Mouse (Mus musculus) liver, adult 2 months (tissue): ENCODE data around the gene Rbp2. TPM values are rescaled to one million over a fixed set of nuclear protein-coding genes. Genes with fewer than 3 reads are reported as not detected.

ENCODE experiments used
- DNase-seq: peaks from one replicate; pipeline ENCODE4 v3.0.0-alpha.2; 2011; ENCODE audit warnings: low read depth, low spot score; ENCODE audit errors: extremely low read depth
- H3K27ac ChIP-seq: fragments of 200-500 bp; replicated peaks from 2 replicates; pipeline ENCODE4 v1.5.1; 2012; ENCODE audit warnings: low read depth, mild to moderate bottlenecking, control low read depth, inconsistent platforms, low read length; ENCODE audit not compliant: insufficient read depth
- H3K27me3 ChIP-seq: fragments of 200-500 bp; 2 replicates; pipeline ENCODE4 v1.6.1; 2012; ENCODE audit warnings: mild to moderate bottlenecking, moderate library complexity, low read length, inconsistent platforms; ENCODE audit not compliant: control insufficient read depth, insufficient read depth
- H3K36me3 ChIP-seq: fragments of 200-500 bp; 2 replicates; pipeline ENCODE4 v1.6.1; 2012; ENCODE audit warnings: low read length, inconsistent platforms; ENCODE audit not compliant: control insufficient read depth, insufficient read depth
- H3K4me1 ChIP-seq: fragments of 200-500 bp; 2 replicates; pipeline ENCODE4 v1.6.1; 2011; ENCODE audit warnings: low read length; ENCODE audit not compliant: control insufficient read depth, insufficient read depth
- H3K4me3 ChIP-seq: fragments of 200-500 bp; 2 replicates; pipeline ENCODE4 v1.5.1; 2011; ENCODE audit warnings: low read depth, mild to moderate bottlenecking, control low read depth, low read length, moderate library complexity; ENCODE audit not compliant: insufficient read depth
- H3K79me2 ChIP-seq: fragments of 200-500 bp; 2 replicates; pipeline ENCODE4 v1.6.1; 2012; ENCODE audit warnings: inconsistent platforms, mild to moderate bottlenecking, low read length, moderate library complexity; ENCODE audit not compliant: control insufficient read depth, insufficient read depth
- H3K9ac ChIP-seq: fragments of 200-500 bp; 2 replicates; pipeline ENCODE4 v1.6.1; 2012; ENCODE audit warnings: low read depth, mild to moderate bottlenecking, control low read depth, inconsistent platforms, low read length
- CTCF ChIP-seq: fragments of 200-500 bp; IDR thresholded peaks from 2 replicates; pipeline ENCODE4 v1.5.1; 2011; ENCODE audit warnings: low read depth, low read length, control low read depth
- POLR2A ChIP-seq: fragments of 200-500 bp; IDR thresholded peaks from 2 replicates; pipeline ENCODE4 v1.6.1; 2011; ENCODE audit warnings: low read length, control low read depth; ENCODE audit not compliant: insufficient read depth; ENCODE audit errors: extremely low read depth
- WGBS: fragments of 180-500 bp; shearing (Covaris S2); methylation state at CpG from one replicate; pipeline ENCODE4 v1.1.7; 2018; 5-methylcytosine and 5-hydroxymethylcytosine counted together
- polyA plus RNA-seq: library from polyadenylated mRNA; depleted of rRNA; stranded (reverse); fragments of >200 nt; gene quantifications from 2 replicates; pipeline ENCODE4 v1.2.3, GENCODE M21; 2012
- total RNA-seq: library from RNA; depleted of rRNA; stranded (reverse); fragments of >200 nt; gene quantifications from 2 replicates; pipeline ENCODE4 v1.2.3, GENCODE M21; 2014

Rbp2 gene
- total and polyA plus RNA-seq, 2 experiments: not detected

GRCm38 (mm10) chr9:98498717-98499268 is 12.9 kb downstream of the Rbp2 start:
- 79% methylated on average over 17 of the region's 17 CpGs for WGBS
- H3K4me3 ChIP-seq: no peak overlapping the region
- H3K36me3 ChIP-seq: no peaks in the 10 kb centered on the region
- H3K27me3 ChIP-seq: no peaks in the 10 kb centered on the region
- H3K4me1 ChIP-seq: no peaks in the 10 kb centered on the region
- H3K79me2 ChIP-seq: no peaks in the 10 kb centered on the region
- no peak overlapping the region for H3K9ac ChIP-seq
- DNase-seq: no peak
- TF ChIP-seq CTCF (no peak), POLR2A (no peak)
- H3K27ac ChIP-seq: no peak overlapping the region

- WGBS: 90% methylated on average over 5 of the region's 5 CpGs
These were observed 13.7 kb downstream of the Rbp2 start for GRCm38 (mm10) chr9:98499601-98500000.

GRCm38 (mm10) chr9:98507480-98507879 is 21.6 kb downstream of the Rbp2 start:
- Histone ChIP-seq H3K27me3 (no peaks in the 10 kb centered on the region), H3K36me3 (no peaks in the 10 kb centered on the region), H3K27ac (no peak overlapping the region), H3K4me1 (no peaks in the 10 kb centered on the region), H3K79me2 (no peaks in the 10 kb centered on the region), H3K4me3 (no peak overlapping the region), H3K9ac (no peak overlapping the region)
- TF ChIP-seq CTCF (no peak), POLR2A (no peak)
- DNase-seq: no peak
- WGBS: 71% methylated on average over 6 of the region's 6 CpGs

More at GRCm38 (mm10) chr9:98499601-98500000, 13.7 kb downstream of the Rbp2 start:
- Histone ChIP-seq H3K27ac (no peak overlapping the region), H3K9ac (no peak overlapping the region), H3K27me3 (no peaks in the 10 kb centered on the region), H3K36me3 (no peaks in the 10 kb centered on the region), H3K4me3 (no peak overlapping the region), H3K4me1 (no peaks in the 10 kb centered on the region), H3K79me2 (no peaks in the 10 kb centered on the region)
- no peak for TF ChIP-seq CTCF
- TF ChIP-seq POLR2A: no peak
- DNase-seq: no peak

DNA sequence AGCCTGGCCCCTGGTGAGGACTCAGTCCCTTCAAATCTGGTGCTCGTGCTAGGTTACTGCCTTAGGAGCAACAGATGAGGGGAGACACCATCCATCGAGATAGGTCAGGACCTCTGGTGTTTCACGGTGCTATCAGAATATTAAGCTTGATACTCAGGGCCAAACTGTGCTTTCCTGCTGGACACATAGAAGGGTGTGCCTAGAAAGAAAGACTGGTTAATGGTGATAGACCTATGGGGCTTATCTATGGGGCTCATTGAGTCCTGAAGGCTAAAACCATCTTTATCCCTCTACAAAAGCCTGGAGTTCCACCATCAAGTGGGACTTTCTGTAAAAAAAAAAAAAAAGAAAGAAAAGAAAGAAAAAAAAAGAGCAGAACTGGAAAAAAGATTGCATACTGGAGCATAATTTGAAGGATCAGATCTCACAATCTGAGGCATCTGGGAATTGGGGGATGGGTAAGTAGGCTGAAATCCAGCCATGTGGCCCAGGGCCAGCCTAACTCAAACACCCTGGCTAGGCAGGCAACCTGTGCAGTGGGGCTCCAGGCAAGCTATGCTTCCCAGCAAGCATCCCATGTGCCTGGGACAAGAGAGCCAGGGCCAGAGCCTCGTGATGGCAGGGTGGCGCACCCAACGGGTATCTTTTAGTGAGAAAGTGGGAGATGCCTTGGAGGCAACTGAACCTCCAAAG is 24.6 kb downstream of the Rbp2 start:
- 88% methylated on average over 6 of the region's 6 CpGs for WGBS
- Histone ChIP-seq H3K9ac (no peak overlapping the region), H3K4me3 (no peak overlapping the region), H3K36me3 (no peaks in the 10 kb centered on the region), H3K27ac (no peak overlapping the region), H3K79me2 (no peaks in the 10 kb centered on the region), H3K4me1 (no peaks in the 10 kb centered on the region), H3K27me3 (no peaks in the 10 kb centered on the region)
- DNase-seq: no peak
- TF ChIP-seq CTCF: no peak
- no peak for TF ChIP-seq POLR2A

- no peaks in the 10 kb centered on the region for H3K4me1 ChIP-seq
- no peak for DNase-seq
- TF ChIP-seq POLR2A: no peak
- no peak for TF ChIP-seq CTCF
- H3K27ac ChIP-seq: no peak overlapping the region
- no peak overlapping the region for H3K4me3 ChIP-seq
- 70% methylated on average over 2 of the region's 2 CpGs for WGBS
- H3K27me3 ChIP-seq: no peaks in the 10 kb centered on the region
- no peaks in the 10 kb centered on the region for H3K79me2 ChIP-seq
- no peaks in the 10 kb centered on the region for H3K36me3 ChIP-seq
- H3K9ac ChIP-seq: no peak overlapping the region
These were observed 38.0 kb downstream of the Rbp2 start for GRCm38 (mm10) chr9:98523872-98524271.
